Mouse (Mus musculus) left cerebral cortex, postnatal 25 days (tissue): Measurements from ENCODE around the gene Defb11. TPM values are rescaled to one million over a fixed set of nuclear protein-coding genes. Genes with fewer than 3 reads are reported as not detected.
A peak's percentile ranks its signal among the peaks of the same experiment; 100 is the strongest.
"Not testable (repeated sequence)": the region's sequence is repeated elsewhere in the genome, so short reads cannot be mapped to it uniquely, and the experiment has no call there.

Experiments
- DNase-seq, 2 experiments: peaks; one replicate each; pipeline ENCODE4 v3.0.0; 2022; ENCODE audit warnings: low spot score in 2 of 2, mixed read lengths in 1 of 2
- intact Hi-C: fragments of 180-260 bp; cut with DNase I; formaldehyde crosslinking; loops from one replicate; pipeline ENCODE4 v1.15.1; 2025
- total RNA-seq, 2 experiments: library from RNA; stranded (reverse); gene quantifications; 2 replicates each; pipeline ENCODE4 v1.2.3; 2021

The Defb11 gene
- total RNA-seq = not detected

- intact Hi-C loops, DNase-seq: not testable (repeated sequence)
Observed at GRCm38 (mm10) chr8:21906290-21906689, at the start of gene Defb11. TSS of gene Defb11 (minus strand) at chr8:21906412.

GRCm38 (mm10) chr8:21955321-21955720 is 49.1 kb upstream of the Defb11 start:
- intact Hi-C loops = loop anchor here (2.0 kb wide), 1 partner anchor 199 kb away; no protein-coding TSS in a partner anchor
- peak; percentile 60 to 62 for DNase-seq

- intact Hi-C loops = no loop called here
- no peak for DNase-seq
Observed at GRCm38 (mm10) chr8:21947311-21948017, 41.3 kb upstream of the Defb11 start.

GRCm38 (mm10) chr8:21946462-21946861 is 40.2 kb upstream of the Defb11 start, which contains the start of gene Defb13:
TSS of gene Defb13 (plus strand) at chr8:21946762.
- DNase-seq = no peak
- intact Hi-C loops = no loop called here

GRCm38 (mm10) chr8:21938052-21938451 is 31.8 kb upstream of the Defb11 start, which contains the start of gene Defb35:
TSS of gene Defb35 (plus strand) at chr8:21938352.
- intact Hi-C loops, DNase-seq: not testable (repeated sequence)

- intact Hi-C loops = no loop called here
- DNase-seq = no peak
Observed at GRCm38 (mm10) chr8:21932610-21933009, 26.4 kb upstream of the Defb11 start, which contains the start of gene Defb15. TSS of gene Defb15 (minus strand) at chr8:21932710.

GRCm38 (mm10) chr8:21930754-21931153 is 24.5 kb upstream of the Defb11 start:
- intact Hi-C loops, DNase-seq: not testable (repeated sequence)

GRCm38 (mm10) chr8:21915625-21916024 is 9.4 kb upstream of the Defb11 start:
- intact Hi-C loops = no loop called here
- peak; percentile 2 to 60 for DNase-seq

GRCm38 (mm10) chr8:21912554-21912953 is 6.3 kb upstream of the Defb11 start:
- no peak for DNase-seq
- intact Hi-C loops = no loop called here

GRCm38 (mm10) chr8:21911931-21912330 is 5.7 kb upstream of the Defb11 start:
- intact Hi-C loops = no loop called here

GRCm38 (mm10) chr8:21885321-21885720 is 20.9 kb downstream of the Defb11 start, which contains the start of gene Defb9:
TSS of gene Defb9 (minus strand) at chr8:21885421.
- intact Hi-C loops, DNase-seq: not testable (repeated sequence)

More at GRCm38 (mm10) chr8:21911931-21912330, 5.7 kb upstream of the Defb11 start:
- no peak for DNase-seq

GRCm38 (mm10) chr8:21858586-21858985 is 47.6 kb downstream of the Defb11 start, which contains the start of gene Defb10:
TSS of gene Defb10 (plus strand) at chr8:21858901.
- intact Hi-C loops, DNase-seq: not testable (repeated sequence)

Other genes starting within 250 kb of the Defb11 start
- not detected for gene Defa34, start 240.6 kb downstream of the Defb11 start, total RNA-seq
- not detected for gene AY761184, start 202.8 kb downstream of the Defb11 start, total RNA-seq
- not detected for gene Defa24, start 171.9 kb downstream of the Defb11 start, total RNA-seq
- gene Defb50, start 82.9 kb downstream of the Defb11 start, total RNA-seq = not detected
- not detected for gene Defb2, start 66.5 kb downstream of the Defb11 start, total RNA-seq
- not detected for gene Defb10, start 47.5 kb downstream of the Defb11 start, total RNA-seq
- not detected for gene Defb9, start 21.0 kb downstream of the Defb11 start, total RNA-seq
- gene Defb15, start 26.3 kb upstream of the Defb11 start, total RNA-seq = not detected
- not detected for gene Defb35, start 31.9 kb upstream of the Defb11 start, total RNA-seq
- not detected for gene Defb13, start 40.4 kb upstream of the Defb11 start, total RNA-seq
- gene Fam90a1a, start 52.3 kb upstream of the Defb11 start, total RNA-seq = not detected
- not detected for gene Ccdc70, start 63.4 kb upstream of the Defb11 start, total RNA-seq
- gene Atp7b, start 153.9 kb upstream of the Defb11 start, total RNA-seq = 1 to 10 TPM; 1.9 to 2.0 TPM
- gene Alg11, start 154.3 kb upstream of the Defb11 start, total RNA-seq = 10 to 100 TPM; 32.7 to 34.4 TPM
- under 1 TPM in 1 of 2 experiments, not detected in 1; 0.16 TPM for gene Nek5, start 218.6 kb upstream of the Defb11 start, total RNA-seq